Mouse (Mus musculus): Measurements from ENCODE around the gene Tomt. TPM values are rescaled to one million over a fixed set of nuclear protein-coding genes. Genes with fewer than 3 reads are reported as not detected.
"Not testable (repeated sequence)": the region's sequence is repeated elsewhere in the genome, so short reads cannot be mapped to it uniquely, and the experiment has no call there.

Tomt gene
- 0.40 and 0.48 TPM in 2 replicates for polyA plus RNA-seq (2015; fragmentation: Nextera tagmentation; extraction: Ambion mirVana)

DNA sequence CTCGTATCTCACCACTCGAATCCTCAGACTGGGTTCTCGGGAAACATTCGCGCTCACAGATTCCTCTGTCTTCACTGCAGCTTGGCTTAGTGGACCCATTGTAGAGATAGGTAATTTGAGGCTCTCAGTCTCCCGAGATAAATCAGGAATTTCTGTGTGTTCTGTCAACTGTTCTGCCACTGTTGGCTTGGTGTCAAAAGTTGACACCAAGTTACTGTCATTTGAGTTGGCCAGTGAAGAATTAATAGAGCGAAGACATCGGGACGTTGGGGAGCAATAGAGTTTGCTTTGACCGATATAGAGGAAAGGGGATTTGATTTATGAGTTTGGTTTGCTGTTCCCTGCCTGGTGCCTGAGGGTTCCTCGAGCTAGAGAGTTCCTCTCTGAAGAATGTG is at the start of gene Tomt:
Gene Tomt (minus strand): TSS at position 73 of the 395 bp plus-strand sequence.
- Histone ChIP-seq H3K9ac (peak within 1 kb of the TSS; percentile 88), H3K9me3 (no peaks in the 10 kb centered on the region), H3K4me1 (replicated peaks) (peaks cover 30% of the 10 kb centered on the region), H3K36me3 (peaks cover 40% of the 10 kb centered on the region), H3K4me3 (peak within 1 kb of the TSS; percentile 77), H3K4me2 (peak within 1 kb of the TSS; percentile 74), H3K27me3 (no peaks in the 10 kb centered on the region), H3K27ac (peak within 1 kb of the TSS; percentile 97)
- no peak for ATAC-seq (ENCODE audit: low FRiP score)
- WGBS = 21% methylated on average over 11 of the region's 11 CpGs

DNA sequence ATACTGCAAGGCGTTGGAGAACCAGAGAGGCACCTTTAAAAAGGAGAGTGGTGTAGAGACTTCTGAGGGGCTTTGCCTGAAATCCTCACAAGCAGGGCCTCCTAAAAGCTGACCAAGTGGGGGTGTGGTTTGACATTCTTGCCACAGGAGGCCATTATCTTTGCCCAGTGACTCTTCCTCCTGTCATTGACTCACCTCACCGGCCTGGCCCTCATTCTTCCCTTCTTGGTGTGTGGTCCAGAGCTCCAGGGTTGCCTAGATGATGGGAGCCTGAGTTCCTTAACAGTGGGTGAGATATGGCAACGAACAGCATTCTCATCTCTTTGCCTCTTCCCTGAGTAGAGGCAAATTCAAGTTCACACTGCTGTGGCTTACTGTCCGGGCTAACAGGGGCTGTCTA is 49.7 kb upstream of the Tomt start:
- Histone ChIP-seq H3K4me1 (replicated peaks) (0 out of 2 replicates have a peak, but pooled peaks cover 5% of the 10 kb centered on the region), H3K27me3 (no peaks in the 10 kb centered on the region), H3K9me3 (no peaks in the 10 kb centered on the region), H3K4me2 (no peak overlapping the region), H3K36me3 (no peaks in the 10 kb centered on the region), H3K27ac (no peak overlapping the region), H3K9ac (no peak overlapping the region), H3K4me3 (no peak overlapping the region)
- 55% methylated on average over 4 of the region's 4 CpGs for WGBS
- ATAC-seq (ENCODE audit: low FRiP score) = no peak

DNA sequence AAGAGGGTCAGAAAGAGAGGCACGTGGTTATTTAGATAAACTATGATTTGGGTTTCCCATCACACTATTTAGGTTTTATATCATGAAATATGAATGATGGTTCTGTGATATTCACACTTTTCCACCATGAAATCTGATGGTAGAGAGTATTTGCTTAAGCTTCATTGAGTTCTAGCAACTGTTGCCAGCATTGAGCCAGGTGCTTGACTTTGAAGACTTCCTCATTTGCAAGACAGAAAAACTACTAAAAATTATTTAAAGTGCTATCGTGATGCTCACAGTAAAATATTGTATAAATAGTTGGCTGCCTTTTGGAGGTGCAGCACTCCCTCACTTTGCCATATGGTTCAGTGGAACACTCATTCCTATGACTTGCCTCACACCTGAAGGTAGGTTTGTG is 49.1 kb upstream of the Tomt start:
- Histone ChIP-seq H3K27ac (no peak overlapping the region), H3K4me2 (no peak overlapping the region), H3K4me1 (replicated peaks) (0 out of 2 replicates have a peak, but pooled peaks cover 5% of the 10 kb centered on the region), H3K9ac (no peak overlapping the region), H3K27me3 (no peaks in the 10 kb centered on the region), H3K4me3 (no peak overlapping the region), H3K36me3 (no peaks in the 10 kb centered on the region), H3K9me3 (no peaks in the 10 kb centered on the region)
- WGBS = 92% methylated on average over 2 of the region's 2 CpGs
- ATAC-seq (ENCODE audit: low FRiP score) = no peak

DNA sequence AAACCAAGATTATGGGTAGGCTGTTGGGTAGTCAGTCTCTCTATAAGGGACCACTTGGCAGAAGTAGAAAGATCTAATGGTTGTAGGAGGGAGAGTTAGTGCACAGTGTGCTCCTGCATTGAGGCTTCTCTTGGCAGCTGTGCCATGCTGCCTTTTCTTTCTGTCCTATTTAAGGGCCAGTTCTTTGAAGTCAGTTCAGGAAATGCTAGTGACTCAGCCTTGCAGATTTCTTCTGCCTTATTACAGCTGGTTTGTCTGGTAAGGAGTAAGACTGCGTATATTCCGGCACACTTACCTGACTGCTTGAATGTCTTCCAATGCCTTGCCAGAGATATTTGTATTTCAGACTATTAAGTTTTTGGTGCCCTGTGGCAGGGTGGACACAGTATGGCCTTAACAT is 48.0 kb upstream of the Tomt start:
- Histone ChIP-seq H3K9ac (no peak overlapping the region), H3K4me2 (no peak overlapping the region), H3K4me3 (no peak overlapping the region), H3K4me1 (replicated peaks) (no peaks in the 10 kb centered on the region), H3K27me3 (no peaks in the 10 kb centered on the region), H3K36me3 (no peaks in the 10 kb centered on the region), H3K9me3 (no peaks in the 10 kb centered on the region), H3K27ac (no peak overlapping the region)
- WGBS = 92% methylated on average over 2 of the region's 2 CpGs
- no peak for ATAC-seq (ENCODE audit: low FRiP score)

DNA sequence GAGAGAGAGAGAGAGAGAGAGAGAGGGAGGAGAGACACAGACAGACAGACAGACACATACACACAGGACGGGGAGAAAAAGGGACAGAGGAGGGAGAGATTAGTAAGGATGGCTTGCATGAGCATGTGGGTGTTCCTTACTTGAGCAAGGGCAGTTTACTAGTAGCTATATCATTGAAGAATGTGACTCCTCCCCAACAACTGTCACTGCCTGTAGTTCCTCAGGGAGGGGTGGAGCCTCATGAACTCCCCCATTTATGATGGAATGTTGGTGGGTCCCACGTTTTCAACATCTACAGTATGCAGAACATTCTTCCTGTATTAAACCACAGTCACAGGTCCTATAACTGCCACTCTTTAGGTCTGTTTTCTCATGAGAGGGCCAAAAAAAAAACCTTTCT is 45.9 kb upstream of the Tomt start:
- Histone ChIP-seq H3K27ac (no peak overlapping the region), H3K9me3 (no peaks in the 10 kb centered on the region), H3K36me3 (no peaks in the 10 kb centered on the region), H3K9ac (no peak overlapping the region), H3K4me2 (no peak overlapping the region), H3K27me3 (no peaks in the 10 kb centered on the region), H3K4me3 (no peak overlapping the region), H3K4me1 (replicated peaks) (no peaks in the 10 kb centered on the region)
- WGBS = 84% methylated on average over 2 of the region's 2 CpGs
- ATAC-seq (ENCODE audit: low FRiP score) = no peak

DNA sequence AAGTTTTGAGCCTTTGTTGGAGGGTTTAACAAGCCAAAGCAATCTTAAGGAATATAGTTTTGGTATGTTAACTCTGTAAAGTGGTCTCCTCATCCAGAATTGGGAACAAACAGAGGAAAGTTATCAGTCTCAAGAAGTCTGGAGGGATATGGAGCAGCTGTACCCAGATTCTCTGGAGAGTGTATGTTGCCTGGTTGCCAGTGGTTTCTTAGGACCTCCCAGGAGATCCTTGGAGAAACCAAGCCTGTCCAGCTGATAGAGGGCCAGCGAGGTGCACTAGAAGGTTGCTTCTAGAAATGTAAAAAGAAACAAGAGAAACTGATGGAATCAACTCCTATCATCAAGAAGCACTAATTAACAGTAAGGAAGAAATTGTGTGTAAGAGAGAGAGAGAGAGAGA is 45.5 kb upstream of the Tomt start:
- WGBS = 86% methylated on average over 1 of the region's 1 CpGs
- Histone ChIP-seq H3K27ac (no peak overlapping the region), H3K9me3 (no peaks in the 10 kb centered on the region), H3K4me2 (no peak overlapping the region), H3K4me1 (replicated peaks) (no peaks in the 10 kb centered on the region), H3K36me3 (no peaks in the 10 kb centered on the region), H3K9ac (no peak overlapping the region), H3K27me3 (no peaks in the 10 kb centered on the region), H3K4me3 (no peak overlapping the region)
- ATAC-seq (ENCODE audit: low FRiP score) = no peak

DNA sequence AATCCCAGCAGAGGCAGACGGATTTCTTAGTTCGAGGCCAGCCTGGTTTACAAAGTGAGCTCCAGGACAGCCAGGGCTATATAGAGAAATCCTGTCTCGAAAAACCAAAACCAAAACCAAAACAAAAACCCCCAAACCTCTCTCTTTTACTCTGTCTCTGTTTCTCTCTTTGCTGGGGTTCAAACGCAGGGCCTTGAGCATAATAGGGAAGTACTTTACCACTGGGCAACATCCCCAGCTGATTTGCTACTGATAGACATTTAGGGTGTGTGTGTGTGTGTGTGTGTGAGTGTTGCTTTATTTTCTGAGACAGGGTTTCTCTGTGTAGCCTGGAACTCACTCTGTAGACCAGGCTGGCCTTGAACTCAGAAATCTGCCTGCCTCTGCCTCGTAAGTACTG is 42.8 kb upstream of the Tomt start:
- 89% methylated on average over 5 of the region's 5 CpGs for WGBS

DNA sequence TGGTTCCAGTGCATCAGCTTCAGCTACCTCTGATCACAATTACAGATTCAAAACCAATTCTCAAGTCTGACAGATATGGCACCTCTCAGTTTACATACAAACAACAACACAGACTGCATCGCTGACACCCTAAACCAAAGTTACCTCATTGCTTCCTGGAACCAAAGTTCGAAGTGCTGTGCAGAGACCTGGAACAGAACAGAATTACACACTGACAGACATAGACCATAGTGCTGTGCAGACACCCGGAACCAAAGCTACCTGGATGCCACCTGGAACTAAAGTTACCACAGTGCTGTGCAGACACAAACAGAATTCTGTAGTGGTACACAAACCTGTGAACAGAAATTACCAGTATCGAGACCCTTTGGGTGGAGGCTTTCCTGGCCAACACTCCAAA is 33.6 kb upstream of the Tomt start:
- Histone ChIP-seq H3K4me3 (no peak overlapping the region), H3K36me3 (no peaks in the 10 kb centered on the region), H3K9ac (no peak overlapping the region), H3K4me1 (replicated peaks) (peaks cover 26% of the 10 kb centered on the region), H3K9me3 (no peaks in the 10 kb centered on the region), H3K4me2 (no peak overlapping the region), H3K27ac (no peak overlapping the region), H3K27me3 (no peaks in the 10 kb centered on the region)
- ATAC-seq (ENCODE audit: low FRiP score) = no peak
- 95% methylated on average over 4 of the region's 4 CpGs for WGBS

More for the DNA sequence above, 42.8 kb upstream of the Tomt start:
- not testable (repeated sequence) for ATAC-seq (ENCODE audit: low FRiP score); H3K27ac ChIP-seq; H3K4me3 ChIP-seq; H3K9me3 ChIP-seq; H3K27me3 ChIP-seq; H3K4me1 ChIP-seq (replicated peaks); H3K36me3 ChIP-seq; H3K4me2 ChIP-seq; H3K9ac ChIP-seq

DNA sequence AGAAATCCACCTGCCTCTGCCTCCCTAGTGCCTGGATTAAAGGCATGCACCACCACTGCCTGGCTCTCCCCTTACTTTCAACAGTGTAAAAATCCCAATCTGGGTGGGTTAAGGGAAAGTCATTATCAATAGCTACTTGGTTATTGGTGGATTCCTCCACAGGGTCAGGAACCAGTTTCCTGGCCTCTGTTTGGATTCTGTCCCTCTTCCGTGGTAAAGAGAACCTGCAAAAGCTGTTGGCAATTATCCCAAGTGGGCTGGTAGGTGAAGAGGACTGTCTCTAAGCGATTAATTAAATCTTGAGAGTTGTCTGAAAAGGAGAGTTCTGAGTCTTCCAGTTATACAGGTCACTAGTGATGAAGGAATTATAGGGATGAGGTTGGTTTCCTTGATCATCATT is 32.2 kb upstream of the Tomt start:
- Histone ChIP-seq H3K27me3 (no peaks in the 10 kb centered on the region), H3K4me3 (no peak overlapping the region), H3K4me2 (no peak overlapping the region), H3K9ac (no peak overlapping the region), H3K9me3 (no peaks in the 10 kb centered on the region), H3K4me1 (replicated peaks) (peaks cover 30% of the 10 kb centered on the region), H3K27ac (no peak overlapping the region), H3K36me3 (no peaks in the 10 kb centered on the region)
- WGBS = 96% methylated on average over 2 of the region's 2 CpGs
- ATAC-seq (ENCODE audit: low FRiP score) = no peak

DNA sequence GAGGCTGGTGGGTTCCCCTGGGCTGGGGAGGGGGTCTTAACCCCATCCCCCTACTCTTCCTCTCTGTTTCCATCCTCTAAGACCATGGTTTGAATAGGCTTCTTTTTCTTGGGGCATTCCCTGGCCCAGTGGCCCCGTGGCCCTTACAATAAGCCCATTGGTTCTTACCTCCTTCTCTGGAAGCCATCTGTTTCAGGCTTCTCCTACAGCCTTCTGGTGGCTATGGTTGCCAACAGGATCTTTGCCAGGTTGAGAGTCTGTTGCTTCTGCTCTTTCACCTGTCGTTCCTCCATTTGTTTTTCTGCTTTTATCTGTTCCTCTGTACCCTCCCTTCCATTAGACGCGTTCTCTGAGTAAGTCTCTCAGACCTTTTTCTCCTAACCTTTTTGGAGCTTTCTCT is 31.4 kb upstream of the Tomt start:
- WGBS = 91% methylated on average over 4 of the region's 4 CpGs
- Histone ChIP-seq H3K4me1 (replicated peaks) (peaks cover 37% of the 10 kb centered on the region), H3K9ac (no peak overlapping the region), H3K36me3 (no peaks in the 10 kb centered on the region), H3K4me2 (no peak overlapping the region), H3K9me3 (no peaks in the 10 kb centered on the region), H3K27ac (no peak overlapping the region), H3K4me3 (no peak overlapping the region), H3K27me3 (no peaks in the 10 kb centered on the region)
- no peak for ATAC-seq (ENCODE audit: low FRiP score)

DNA sequence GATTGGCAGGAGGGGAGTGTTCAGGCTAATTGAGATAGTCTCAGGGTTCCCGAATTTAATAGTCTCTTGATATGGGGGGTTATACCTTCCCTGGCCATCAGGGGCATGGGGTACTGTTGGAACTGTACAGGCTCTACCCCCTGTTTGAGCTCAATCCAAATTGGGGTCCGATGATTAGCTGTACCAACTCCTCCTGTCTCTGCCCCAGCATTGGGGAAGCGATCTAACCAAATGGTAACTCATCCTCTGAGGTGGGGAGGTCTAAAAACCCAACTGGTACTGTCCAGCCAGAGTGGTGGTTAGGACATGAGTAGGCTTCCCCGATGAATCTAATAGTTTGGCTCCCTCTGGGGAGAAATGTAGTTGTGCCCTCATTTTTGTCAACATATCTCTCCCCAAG is 30.8 kb upstream of the Tomt start:
- H3K4me1 ChIP-seq (replicated peaks) = peaks cover 39% of the 10 kb centered on the region
- H3K9ac ChIP-seq = no peak overlapping the region
- no peak overlapping the region for H3K4me3 ChIP-seq
- WGBS = 96% methylated on average over 4 of the region's 4 CpGs
- no peak overlapping the region for H3K4me2 ChIP-seq
- ATAC-seq (ENCODE audit: low FRiP score) = no peak
- H3K36me3 ChIP-seq = no peaks in the 10 kb centered on the region
- H3K9me3 ChIP-seq = no peaks in the 10 kb centered on the region
- H3K27ac ChIP-seq = no peak overlapping the region
- H3K27me3 ChIP-seq = no peaks in the 10 kb centered on the region

DNA sequence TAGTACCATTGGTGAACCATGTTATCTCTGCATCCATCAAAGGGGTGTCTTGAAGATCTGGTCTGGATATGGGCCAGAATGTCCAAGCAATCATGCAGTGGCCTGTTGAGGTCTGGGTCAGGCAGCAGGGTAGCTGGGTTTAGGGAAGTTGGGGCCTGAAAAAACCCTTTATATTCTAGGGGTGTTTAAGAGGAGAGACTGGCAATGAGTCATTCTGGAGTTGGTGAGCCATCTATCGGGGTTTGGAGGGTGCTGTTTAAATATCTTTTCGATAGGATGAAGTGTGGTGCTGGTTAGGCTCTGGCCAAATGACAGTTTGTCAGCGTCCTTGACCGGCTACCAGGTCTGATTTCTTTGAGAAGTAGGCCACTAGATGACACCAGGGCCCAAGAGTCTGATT is 29.8 kb upstream of the Tomt start:
- Histone ChIP-seq H3K4me3 (no peak overlapping the region), H3K36me3 (no peaks in the 10 kb centered on the region), H3K9ac (no peak overlapping the region), H3K4me1 (replicated peaks) (peaks cover 39% of the 10 kb centered on the region), H3K4me2 (no peak overlapping the region), H3K9me3 (no peaks in the 10 kb centered on the region), H3K27me3 (no peaks in the 10 kb centered on the region), H3K27ac (no peak overlapping the region)
- no peak for ATAC-seq (ENCODE audit: low FRiP score)
- WGBS = 97% methylated on average over 4 of the region's 4 CpGs

DNA sequence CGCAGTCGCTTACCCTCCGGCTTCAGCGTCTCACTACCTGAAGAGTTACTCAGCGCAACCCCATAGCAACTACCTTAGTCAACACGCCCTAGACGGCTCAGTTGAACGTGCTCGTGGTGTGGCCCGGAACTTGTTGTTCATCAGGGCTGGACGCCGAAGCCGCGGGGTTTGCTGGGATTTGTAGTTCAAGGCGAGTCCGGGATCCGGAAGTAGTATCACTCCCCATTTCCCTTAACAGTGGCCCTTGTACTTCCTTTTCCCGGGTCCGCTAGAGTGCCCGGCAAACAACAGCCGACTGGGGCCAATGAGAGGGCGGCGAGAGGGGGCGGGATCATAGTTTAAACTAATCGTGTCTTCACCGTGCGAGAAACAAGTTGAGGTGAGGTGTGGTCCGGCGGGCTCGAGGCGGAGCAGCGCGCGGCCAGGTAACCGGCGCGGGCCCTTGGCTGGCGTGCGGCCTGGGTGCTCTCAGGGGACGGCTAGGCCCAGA is 27.6 kb upstream of the Tomt start, which contains the start of the genes Lrrc51 and Numa1:
Gene Lrrc51 (minus strand): TSS at position 145 of the 490 bp plus-strand sequence.
Gene Numa1 (plus strand): TSS at position 361 of the 490 bp plus-strand sequence.
- H3K4me1 ChIP-seq (replicated peaks) = peaks cover 39% of the 10 kb centered on the region
- peak within 1 kb of the TSS; percentile 86 for H3K9ac ChIP-seq
- peak within 1 kb of the TSS; percentile 82 for H3K4me2 ChIP-seq
- H3K9me3 ChIP-seq = no peaks in the 10 kb centered on the region
- H3K27ac ChIP-seq = peak within 1 kb of the TSS; percentile 84
- H3K4me3 ChIP-seq = peak within 1 kb of the TSS; percentile 88
- no peaks in the 10 kb centered on the region for H3K27me3 ChIP-seq
- ATAC-seq (ENCODE audit: low FRiP score) = peak; percentile 99
- WGBS = under 1% methylated on average over 39 of the region's 40 CpGs
- no peaks in the 10 kb centered on the region for H3K36me3 ChIP-seq
